Mouse (Mus musculus): ENCODE data around the gene Smc5. TPM values are rescaled to one million over a fixed set of nuclear protein-coding genes. Genes with fewer than 3 reads are reported as not detected.

Smc5 gene
- polyA plus RNA-seq (2012; rRNA removed), result 20.5 and 25.2 TPM in 2 replicates

- peak; percentile 89 for TF ChIP-seq POLR2A (IDR thresholded peaks at IDR 0.05; ENCODE audit: control insufficient read depth, low read depth, low read length)
- TF ChIP-seq CTCF (IDR thresholded peaks at IDR 0.05; ENCODE audit: control insufficient read depth, insufficient read depth, insufficient replicate concordance, low read depth, low read length), result no peak
- peak within 1 kb of the TSS; percentile 96 for H3K27ac ChIP-seq (ENCODE audit: control insufficient read depth, insufficient read depth, low read depth, low read length)
- no peaks in the 10 kb centered on the region; the same call in 1 of the 2 replicates for H3K4me1 ChIP-seq (ENCODE audit: control insufficient read depth, insufficient read depth, low read length)
Observed at GRCm38 (mm10) chr19:23273355-23274053, at the start of gene Smc5. Gene Smc5, minus strand, starts transcription at chr19:23273897.

GRCm38 (mm10) chr19:23323107-23323506, 49.4 kb upstream of the Smc5 start:
- Histone ChIP-seq H3K4me3 (ENCODE audit: control insufficient read depth, low read depth, low read length) (no peak overlapping the region), H3K4me1 (ENCODE audit: control insufficient read depth, insufficient read depth, low read length) (no peaks in the 10 kb centered on the region), H3K36me3 (ENCODE audit: control insufficient read depth, insufficient read depth, low read length) (no peaks in the 10 kb centered on the region), H3K27ac (ENCODE audit: control insufficient read depth, insufficient read depth, low read depth, low read length) (no peak overlapping the region), H3K27me3 (ENCODE audit: control insufficient read depth, insufficient read depth, low read length) (no peaks in the 10 kb centered on the region)
- TF ChIP-seq POLR2A (IDR thresholded peaks at IDR 0.05; ENCODE audit: control insufficient read depth, low read depth, low read length) (no peak), CTCF (IDR thresholded peaks at IDR 0.05; ENCODE audit: control insufficient read depth, insufficient read depth, insufficient replicate concordance, low read depth, low read length) (no peak)

More at GRCm38 (mm10) chr19:23273355-23274053, at the start of gene Smc5:
- Histone ChIP-seq H3K36me3 (ENCODE audit: control insufficient read depth, insufficient read depth, low read length) (no peaks in the 10 kb centered on the region), H3K4me3 (ENCODE audit: control insufficient read depth, low read depth, low read length) (peak within 1 kb of the TSS; percentile 100), H3K27me3 (ENCODE audit: control insufficient read depth, insufficient read depth, low read length) (no peaks in the 10 kb centered on the region)

GRCm38 (mm10) chr19:23317989-23318358, 44.3 kb upstream of the Smc5 start:
- no peaks in the 10 kb centered on the region for H3K36me3 ChIP-seq (ENCODE audit: control insufficient read depth, insufficient read depth, low read length)
- H3K4me1 ChIP-seq (ENCODE audit: control insufficient read depth, insufficient read depth, low read length), result no peaks in the 10 kb centered on the region; the same call in 1 of the 2 replicates
- no peak overlapping the region for H3K27ac ChIP-seq (ENCODE audit: control insufficient read depth, insufficient read depth, low read depth, low read length)
- TF ChIP-seq POLR2A (IDR thresholded peaks at IDR 0.05; ENCODE audit: control insufficient read depth, low read depth, low read length) (no peak), CTCF (IDR thresholded peaks at IDR 0.05; ENCODE audit: control insufficient read depth, insufficient read depth, insufficient replicate concordance, low read depth, low read length) (no peak)
- H3K27me3 ChIP-seq (ENCODE audit: control insufficient read depth, insufficient read depth, low read length), result no peaks in the 10 kb centered on the region
- no peak overlapping the region for H3K4me3 ChIP-seq (ENCODE audit: control insufficient read depth, low read depth, low read length)

DNA sequence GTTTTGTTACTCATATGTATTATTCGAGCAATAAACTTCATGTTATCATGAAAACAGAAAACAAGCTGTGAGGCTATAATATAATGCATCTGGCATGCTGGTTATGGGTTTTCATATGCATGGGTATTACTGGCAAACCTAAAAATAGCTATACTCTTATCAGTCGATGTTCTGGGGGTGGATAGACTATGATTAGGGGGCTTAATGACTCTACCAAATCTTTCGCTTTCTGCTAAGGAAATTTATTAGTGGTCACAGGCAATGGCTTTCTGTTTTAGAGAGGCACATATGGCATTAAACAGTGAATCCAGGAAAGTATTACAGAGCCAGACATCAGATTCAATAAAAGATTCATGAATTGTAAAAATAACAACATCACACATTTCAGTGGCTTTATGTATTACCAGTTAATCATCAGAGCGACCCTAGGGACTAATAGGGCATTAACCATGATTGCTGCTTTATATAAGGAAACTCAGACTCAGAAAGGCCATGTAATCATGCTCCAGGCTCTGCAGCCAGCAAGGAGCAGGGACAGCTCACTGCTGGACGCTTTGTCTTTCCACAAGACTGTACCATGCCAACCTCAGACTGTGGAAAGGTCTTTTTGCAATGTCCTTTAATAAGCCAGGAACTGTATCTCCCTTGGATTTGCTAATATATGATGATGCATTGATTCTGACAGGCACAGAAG, 43.7 kb upstream of the Smc5 start:
- H3K4me1 ChIP-seq (ENCODE audit: control insufficient read depth, insufficient read depth, low read length), result no peaks in the 10 kb centered on the region; the same call in 1 of the 2 replicates
- no peaks in the 10 kb centered on the region for H3K36me3 ChIP-seq (ENCODE audit: control insufficient read depth, insufficient read depth, low read length)
- H3K27ac ChIP-seq (ENCODE audit: control insufficient read depth, insufficient read depth, low read depth, low read length), result no peak overlapping the region
- H3K27me3 ChIP-seq (ENCODE audit: control insufficient read depth, insufficient read depth, low read length), result no peaks in the 10 kb centered on the region
- H3K4me3 ChIP-seq (ENCODE audit: control insufficient read depth, low read depth, low read length), result no peak overlapping the region
- TF ChIP-seq POLR2A (IDR thresholded peaks at IDR 0.05; ENCODE audit: control insufficient read depth, low read depth, low read length) (no peak), CTCF (IDR thresholded peaks at IDR 0.05; ENCODE audit: control insufficient read depth, insufficient read depth, insufficient replicate concordance, low read depth, low read length) (no peak)

DNA sequence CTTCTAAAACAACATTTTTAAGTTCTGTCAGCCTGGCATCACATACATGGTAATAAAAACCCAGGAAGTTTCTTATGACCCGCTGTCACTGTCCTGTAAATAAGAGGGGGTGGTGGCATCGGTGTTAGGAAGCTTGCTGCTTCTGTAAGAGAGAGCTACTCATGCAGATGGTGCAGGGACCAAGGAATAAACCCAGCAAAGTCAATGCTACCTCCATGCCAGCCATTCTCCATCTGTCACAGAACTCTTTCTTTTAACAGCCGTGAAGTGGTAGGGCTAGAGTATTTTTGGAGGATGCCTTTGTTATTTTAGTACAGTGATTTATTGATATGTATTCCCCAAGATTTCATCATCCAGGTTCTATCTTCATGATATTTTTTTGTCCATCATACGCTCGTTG, 43.2 kb upstream of the Smc5 start:
- Histone ChIP-seq H3K4me3 (ENCODE audit: control insufficient read depth, low read depth, low read length) (no peak overlapping the region), H3K4me1 (ENCODE audit: control insufficient read depth, insufficient read depth, low read length) (no peaks in the 10 kb centered on the region; the same call in 1 of the 2 replicates)
- TF ChIP-seq POLR2A (IDR thresholded peaks at IDR 0.05; ENCODE audit: control insufficient read depth, low read depth, low read length) (no peak), CTCF (IDR thresholded peaks at IDR 0.05; ENCODE audit: control insufficient read depth, insufficient read depth, insufficient replicate concordance, low read depth, low read length) (no peak)

DNA sequence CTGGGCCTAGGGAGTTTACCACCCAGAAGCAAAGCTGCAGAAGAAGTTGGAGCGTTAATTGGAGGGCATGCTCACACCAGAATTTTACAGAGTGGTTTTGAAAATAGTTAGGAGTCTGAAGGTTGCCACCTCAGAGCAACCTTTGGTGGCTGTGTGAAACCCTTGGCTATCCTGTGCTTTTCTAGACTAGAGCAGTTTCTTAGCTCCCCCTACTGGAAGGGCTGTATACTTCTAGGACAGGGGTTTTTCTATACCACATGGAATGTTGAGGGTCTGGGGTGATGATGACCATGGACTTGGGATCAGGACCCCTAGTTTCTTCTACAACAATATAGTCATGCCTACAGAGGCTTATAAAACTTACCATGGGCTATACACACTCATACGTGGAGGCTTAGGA, 36.3 kb upstream of the Smc5 start:
- H3K27me3 ChIP-seq (ENCODE audit: control insufficient read depth, insufficient read depth, low read length), result no peaks in the 10 kb centered on the region
- H3K27ac ChIP-seq (ENCODE audit: control insufficient read depth, insufficient read depth, low read depth, low read length), result no peak overlapping the region
- TF ChIP-seq POLR2A (IDR thresholded peaks at IDR 0.05; ENCODE audit: control insufficient read depth, low read depth, low read length) (no peak), CTCF (IDR thresholded peaks at IDR 0.05; ENCODE audit: control insufficient read depth, insufficient read depth, insufficient replicate concordance, low read depth, low read length) (no peak)
- H3K4me3 ChIP-seq (ENCODE audit: control insufficient read depth, low read depth, low read length), result no peak overlapping the region
- H3K4me1 ChIP-seq (ENCODE audit: control insufficient read depth, insufficient read depth, low read length), result no peaks in the 10 kb centered on the region; the same call in 1 of the 2 replicates
- H3K36me3 ChIP-seq (ENCODE audit: control insufficient read depth, insufficient read depth, low read length), result no peaks in the 10 kb centered on the region

More for the DNA sequence above, 43.2 kb upstream of the Smc5 start:
- Histone ChIP-seq H3K27me3 (ENCODE audit: control insufficient read depth, insufficient read depth, low read length) (no peaks in the 10 kb centered on the region), H3K36me3 (ENCODE audit: control insufficient read depth, insufficient read depth, low read length) (no peaks in the 10 kb centered on the region), H3K27ac (ENCODE audit: control insufficient read depth, insufficient read depth, low read depth, low read length) (no peak overlapping the region)

GRCm38 (mm10) chr19:23306671-23307070, 33.0 kb upstream of the Smc5 start:
- TF ChIP-seq CTCF (IDR thresholded peaks at IDR 0.05; ENCODE audit: control insufficient read depth, insufficient read depth, insufficient replicate concordance, low read depth, low read length) (no peak), POLR2A (IDR thresholded peaks at IDR 0.05; ENCODE audit: control insufficient read depth, low read depth, low read length) (no peak)
- Histone ChIP-seq H3K4me1 (ENCODE audit: control insufficient read depth, insufficient read depth, low read length) (no peaks in the 10 kb centered on the region), H3K36me3 (ENCODE audit: control insufficient read depth, insufficient read depth, low read length) (no peaks in the 10 kb centered on the region), H3K27me3 (ENCODE audit: control insufficient read depth, insufficient read depth, low read length) (no peaks in the 10 kb centered on the region), H3K4me3 (ENCODE audit: control insufficient read depth, low read depth, low read length) (no peak overlapping the region), H3K27ac (ENCODE audit: control insufficient read depth, insufficient read depth, low read depth, low read length) (no peak overlapping the region)

All from testis, adult 2 months (tissue).